Comparison of ENCODE assay signal across 8 mouse cellular contexts in the genomic region with DNA sequence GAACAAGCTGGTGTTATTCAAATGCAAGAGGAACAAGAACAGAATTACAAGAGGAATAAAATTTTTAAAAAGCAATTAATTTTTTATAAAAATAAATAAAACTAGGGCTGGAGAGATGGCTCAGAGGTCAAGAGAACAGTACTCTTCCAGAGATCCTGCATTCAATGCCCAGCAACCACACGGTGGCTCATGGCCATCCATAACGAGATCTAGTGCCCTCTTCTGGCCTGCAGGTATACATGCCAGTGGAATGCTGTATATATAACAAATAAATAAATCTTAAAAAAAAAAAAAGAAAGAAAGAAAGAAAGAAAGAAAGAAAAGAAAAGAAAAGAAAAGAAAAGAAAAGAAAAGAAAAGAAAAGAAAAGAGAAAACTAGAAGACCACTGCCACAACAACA. TPM values are rescaled to one million over a fixed set of nuclear protein-coding genes. Genes with fewer than 3 reads are reported as not detected.
A peak's percentile ranks its signal among the peaks of the same experiment; 100 is the strongest.
DNase-seq lines count a peak whose midpoint lies in the region; ATAC-seq lines count a peak whose summit lies in the region.

No protein-coding gene starts in this region.

- peak; percentile 54 to 65; a peak in 2 of 4 replicates for ATAC-seq in hematopoietic stem cell, adult 5-6 weeks (replicated peaks in 1 of 2; ENCODE audit: insufficient read depth in 1 of 2, low FRiP score in 2 of 2, low TSS enrichment in 1 of 2, low read depth in 1 of 2, poor library complexity in 2 of 2, severe bottlenecking in 2 of 2)
- peak; percentile 68 for ATAC-seq in megakaryocyte progenitor cell, adult 5-6 weeks (replicated peaks; ENCODE audit: poor library complexity)

- peak; percentile 7 for DNase-seq in gastrocnemius, postnatal 14 days
- no peak for DNase-seq in gastrocnemius, postnatal 25 days
- peak; percentile 11 to 33 for DNase-seq in right cerebral cortex, adult 2 months (ENCODE audit: low spot score in 2 of 2)
- no peak for DNase-seq in right cerebral cortex, postnatal 36 days (ENCODE audit: low spot score in 2 of 2)
- peak; percentile 74 for DNase-seq in brain, adult 2 months (ENCODE audit: low read depth, low spot score)
- DNase-seq in yolk sac, embryonic 10.5 days (ENCODE audit: low spot score), result no peak

- intact Hi-C loops in gastrocnemius, postnatal 14 days (cut with DNase I; ENCODE audit: low total_unique reads), result no loop called here

RNA-seq across cellular contexts. Expression of a gene that starts 2.6 kb away (rescaled TPM):
- total RNA-seq in gastrocnemius, postnatal 14 days (2021), result 1 to 10 TPM; 4.6 to 7.9 TPM
- total RNA-seq in gastrocnemius, postnatal 25 days (2021), result 1 to 10 TPM; 3.9 to 4.0 TPM
- total RNA-seq in hematopoietic stem cell, adult 5-6 weeks (2017), result 23.7 and 47.0 TPM in 2 replicates
- total RNA-seq in megakaryocyte progenitor cell, adult 5-6 weeks (2015), result 47.2 and 52.3 TPM in 2 replicates
- total RNA-seq in megakaryocyte progenitor cell, adult 5-6 weeks (2017), result 43.9 and 51.9 TPM in 2 replicates

RNA-seq across cellular contexts. Expression of a gene that starts 43.3 kb away (rescaled TPM):
- not detected for total RNA-seq in gastrocnemius, postnatal 14 days (2021)
- not detected for total RNA-seq in gastrocnemius, postnatal 25 days (2021)
- total RNA-seq in hematopoietic stem cell, adult 5-6 weeks (2017), result 3.6 and 9.0 TPM in 2 replicates
- total RNA-seq in megakaryocyte progenitor cell, adult 5-6 weeks (2015), result 1.3 and 3.2 TPM in 2 replicates
- 0.57 and 1.7 TPM in 2 replicates for total RNA-seq in megakaryocyte progenitor cell, adult 5-6 weeks (2017)

Comparison
In these comparisons a context has a peak if more than half of its experiments do, and no peak if none do; other contexts are left out.
1. DNase-seq: peak in gastrocnemius, postnatal 14 days (single experiment), right cerebral cortex, adult 2 months (2 of 2) and brain, adult 2 months (single experiment); none in gastrocnemius, postnatal 25 days (single experiment), right cerebral cortex, postnatal 36 days (0 of 2) and yolk sac, embryonic 10.5 days (single experiment).